Mouse (Mus musculus): Measurements from ENCODE around the gene Dock3. TPM values are rescaled to one million over a fixed set of nuclear protein-coding genes. Genes with fewer than 3 reads are reported as not detected.
"Not testable (repeated sequence)": the region's sequence is repeated elsewhere in the genome, so short reads cannot be mapped to it uniquely, and the experiment has no call there.

The Dock3 gene
- polyA plus RNA-seq, 1 experiment from 2014 or later = 0.19 TPM

DNA sequence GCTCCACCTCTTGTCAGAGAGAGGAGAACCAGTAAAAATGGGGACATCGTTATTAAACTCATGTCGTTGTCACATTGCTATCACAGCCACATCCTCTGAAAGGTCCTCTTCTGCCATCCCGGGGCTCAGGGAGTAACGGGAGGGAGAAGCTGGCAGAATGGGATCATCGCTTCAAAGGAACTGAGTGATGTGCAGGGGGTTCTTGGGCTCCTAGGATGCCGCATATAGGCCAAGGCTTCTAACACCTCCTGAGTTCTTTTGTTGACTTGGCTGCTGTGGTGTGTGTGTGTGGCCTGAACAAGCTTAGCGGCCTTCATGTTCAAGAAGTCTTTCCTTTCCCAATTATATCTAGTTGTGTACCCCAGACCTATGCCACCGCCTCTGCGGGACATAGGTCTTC, 431 bp upstream of the Dock3 start:
- peaks cover 52% of the 10 kb centered on the region for H3K27me3 ChIP-seq
- no peak for ATAC-seq
- CTCF ChIA-PET = no interaction called here
- in situ Hi-C loops (cut with MboI; ENCODE audit: low pct_unique_long_range_greater_than_20kb) = no loop called here
- POLR2A ChIA-PET = no interaction called here
- no peak for TF ChIP-seq CTCF (IDR thresholded peaks at IDR 0.05)
- no peak for DNase-seq (ENCODE audit: low read depth, low spot score)

GRCm38 (mm10) chr9:107230991-107231538, 644 bp downstream of the Dock3 start:
- in situ Hi-C loops (cut with MboI; ENCODE audit: low pct_unique_long_range_greater_than_20kb) = no loop called here
- ChIA-PET CTCF (no interaction called here), POLR2A (no interaction called here)
- H3K27me3 ChIP-seq = peaks cover 52% of the 10 kb centered on the region
- ATAC-seq (no peak), DNase-seq (ENCODE audit: low read depth, low spot score) (no peak)
- TF ChIP-seq CTCF (IDR thresholded peaks at IDR 0.05) = peak; percentile 54

GRCm38 (mm10) chr9:107224597-107224996, 7.1 kb downstream of the Dock3 start:
- no peak for TF ChIP-seq CTCF (IDR thresholded peaks at IDR 0.05)
- H3K27me3 ChIP-seq = peaks cover 46% of the 10 kb centered on the region
- no peak for ATAC-seq
- ChIA-PET POLR2A (no interaction called here), CTCF (no interaction called here)
- in situ Hi-C loops (cut with MboI; ENCODE audit: low pct_unique_long_range_greater_than_20kb) = no loop called here
- no peak for DNase-seq (ENCODE audit: low read depth, low spot score)

DNA sequence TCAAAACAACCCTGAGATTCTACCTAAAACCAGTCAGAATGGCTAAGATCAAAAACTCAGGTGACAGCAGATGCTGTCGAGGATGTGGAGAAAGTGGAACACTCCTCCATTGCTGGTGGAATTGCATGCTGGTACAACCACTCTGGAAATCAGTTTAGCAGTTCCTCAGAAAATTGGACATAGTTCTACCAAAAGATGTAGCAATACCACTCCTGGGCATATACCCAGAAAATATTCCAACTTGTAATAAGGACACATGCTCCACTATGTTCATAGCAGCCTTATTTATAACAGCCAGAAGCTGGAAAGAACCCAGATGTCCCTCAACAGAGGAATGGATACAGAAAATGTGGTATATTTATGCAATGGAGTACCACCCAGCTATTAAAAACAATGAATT, 56.9 kb downstream of the Dock3 start:
- DNase-seq (ENCODE audit: low read depth, low spot score); ATAC-seq; CTCF ChIA-PET; in situ Hi-C loops (cut with MboI; ENCODE audit: low pct_unique_long_range_greater_than_20kb); POLR2A ChIA-PET: not testable (repeated sequence)
- peaks cover 57% of the 10 kb centered on the region for H3K27me3 ChIP-seq

GRCm38 (mm10) chr9:107165792-107166191, 65.9 kb downstream of the Dock3 start:
- no peak for ATAC-seq
- CTCF ChIA-PET = interaction anchor here (0.9 to 1.1 kb wide), 2 partner anchors 12 to 125 kb away, joined by 3 read pairs; no protein-coding TSS in a partner anchor
- TF ChIP-seq CTCF (IDR thresholded peaks at IDR 0.05) = no peak
- H3K27me3 ChIP-seq = peaks cover 63% of the 10 kb centered on the region
- POLR2A ChIA-PET = no interaction called here
- in situ Hi-C loops (cut with MboI; ENCODE audit: low pct_unique_long_range_greater_than_20kb) = loop anchor here (10.0 kb wide), 1 partner anchor 179 kb away; the partner anchor contains the start of gene 6430571L13Rik
- no peak for DNase-seq (ENCODE audit: low read depth, low spot score)

- peak; percentile 54 for TF ChIP-seq CTCF (IDR thresholded peaks at IDR 0.05)
- ChIA-PET CTCF (interaction anchor here (0.8 to 1.2 kb wide), 4 partner anchors 11 to 125 kb away, joined by 3 to 5 read pairs (median 3); partner anchors contain the start of gene Mapkapk3), POLR2A (no interaction called here)
- DNase-seq (ENCODE audit: low read depth, low spot score) = no peak
- no peak for ATAC-seq
- in situ Hi-C loops (cut with MboI; ENCODE audit: low pct_unique_long_range_greater_than_20kb) = loop anchor here (10.0 kb wide), 1 partner anchor 180 kb away; the partner anchor contains the start of gene 6430571L13Rik
- H3K27me3 ChIP-seq = peaks cover 58% of the 10 kb centered on the region
These were observed 66.9 kb downstream of the Dock3 start for GRCm38 (mm10) chr9:107164825-107165224.

GRCm38 (mm10) chr9:107156388-107156787, 75.3 kb downstream of the Dock3 start:
- H3K27me3 ChIP-seq = peaks cover 28% of the 10 kb centered on the region
- DNase-seq (ENCODE audit: low read depth, low spot score); ATAC-seq; POLR2A ChIA-PET; CTCF ChIA-PET; in situ Hi-C loops (cut with MboI; ENCODE audit: low pct_unique_long_range_greater_than_20kb): not testable (repeated sequence)

GRCm38 (mm10) chr9:107112791-107113190, 118.9 kb downstream of the Dock3 start:
- DNase-seq (ENCODE audit: low read depth, low spot score) = no peak

DNA sequence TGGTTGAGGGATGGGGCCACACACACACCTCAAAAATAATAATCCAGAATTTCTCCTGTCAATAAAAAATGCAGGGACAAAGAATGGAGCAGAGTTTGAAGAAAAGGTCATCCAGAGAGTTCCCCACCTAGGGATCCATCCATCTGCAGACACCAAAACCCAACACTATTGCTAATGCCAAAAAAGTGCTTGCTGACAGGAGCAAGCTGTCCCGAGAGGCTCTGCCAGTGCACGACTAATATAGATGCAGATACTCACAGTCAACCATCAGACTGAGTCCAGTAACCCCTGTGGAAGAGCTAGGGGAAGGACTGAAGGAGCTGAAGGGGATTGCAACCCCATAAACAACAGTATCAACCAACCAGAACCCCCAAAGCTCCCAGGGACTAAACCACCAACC, 119.7 kb downstream of the Dock3 start:
- DNase-seq (ENCODE audit: low read depth, low spot score) = no peak
- no peak for TF ChIP-seq CTCF (IDR thresholded peaks at IDR 0.05)
- ATAC-seq = no peak
- POLR2A ChIA-PET = no interaction called here
- CTCF ChIA-PET = no interaction called here
- H3K27me3 ChIP-seq = peaks cover 34% of the 10 kb centered on the region
- in situ Hi-C loops (cut with MboI; ENCODE audit: low pct_unique_long_range_greater_than_20kb) = no loop called here

More at GRCm38 (mm10) chr9:107112791-107113190, 118.9 kb downstream of the Dock3 start:
- in situ Hi-C loops (cut with MboI; ENCODE audit: low pct_unique_long_range_greater_than_20kb) = no loop called here
- ATAC-seq = no peak
- TF ChIP-seq CTCF (IDR thresholded peaks at IDR 0.05) = no peak
- H3K27me3 ChIP-seq = peaks cover 28% of the 10 kb centered on the region
- ChIA-PET POLR2A (no interaction called here), CTCF (no interaction called here)

DNA sequence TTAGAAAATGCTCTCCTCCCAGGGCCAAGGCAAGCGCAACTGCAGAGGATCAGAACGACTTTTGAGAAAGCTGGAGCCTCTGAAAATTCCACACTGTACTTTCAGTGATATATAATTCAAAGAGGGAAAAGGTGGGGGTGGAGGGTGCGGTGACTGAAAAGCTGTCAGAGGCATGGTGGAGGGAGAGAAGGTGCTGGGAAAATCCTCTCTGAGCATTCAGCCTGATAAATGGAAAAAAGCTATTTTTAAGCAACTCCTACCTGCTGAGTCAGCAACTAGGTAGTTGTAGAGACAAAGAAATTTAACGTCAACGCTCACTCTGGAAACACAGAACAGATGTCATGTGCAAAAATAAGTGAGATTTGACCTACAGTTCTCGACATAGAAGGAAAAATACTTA, 132.2 kb downstream of the Dock3 start:
- POLR2A ChIA-PET = no interaction called here
- H3K27me3 ChIP-seq = peaks cover 9% of the 10 kb centered on the region
- CTCF ChIA-PET = no interaction called here
- in situ Hi-C loops (cut with MboI; ENCODE audit: low pct_unique_long_range_greater_than_20kb) = no loop called here
- TF ChIP-seq CTCF (IDR thresholded peaks at IDR 0.05) = no peak
- DNase-seq (ENCODE audit: low read depth, low spot score) = no peak
- no peak for ATAC-seq

- in situ Hi-C loops (cut with MboI; ENCODE audit: low pct_unique_long_range_greater_than_20kb); POLR2A ChIA-PET; ATAC-seq; DNase-seq (ENCODE audit: low read depth, low spot score); CTCF ChIA-PET: not testable (repeated sequence)
- H3K27me3 ChIP-seq = peaks cover 29% of the 10 kb centered on the region
These were observed 142.3 kb downstream of the Dock3 start for GRCm38 (mm10) chr9:107089451-107089850.

GRCm38 (mm10) chr9:107087531-107087930, 144.2 kb downstream of the Dock3 start:
- in situ Hi-C loops (cut with MboI; ENCODE audit: low pct_unique_long_range_greater_than_20kb) = no loop called here
- no peak for TF ChIP-seq CTCF (IDR thresholded peaks at IDR 0.05)
- ChIA-PET POLR2A (no interaction called here), CTCF (no interaction called here)
- DNase-seq (ENCODE audit: low read depth, low spot score) (no peak), ATAC-seq (no peak)
- peaks cover 28% of the 10 kb centered on the region for H3K27me3 ChIP-seq
